In genomic region chr12:83337077-83337775, GRCm38 (mm10) we compare ENCODE assay signal across 13 mouse cellular contexts.
A peak's percentile ranks its signal among the peaks of the same experiment; 100 is the strongest.
DNase-seq lines count a peak whose midpoint lies in the region; ATAC-seq lines count a peak whose summit lies in the region.
"Had no signal": no experiment of that assay in that cellular context is flagged by ENCODE, and none has a peak within 500 bp of the region (broad histone marks: within the 10 kb centered on the region; RNA-seq: fewer than 3 reads in every experiment).

No protein-coding gene starts in this region.

- 12% methylated on average over 13 of the region's 13 CpGs for WGBS in kidney, embryonic 15.5 days
- 12% methylated on average over 13 of the region's 13 CpGs for WGBS in hindbrain, embryonic 14.5 days
- WGBS in neural tube, embryonic 12.5 days: 15% methylated on average over 13 of the region's 13 CpGs

- no peaks in the 10 kb centered on the region for H3K27me3 ChIP-seq in kidney, embryonic 15.5 days
- H3K27me3 ChIP-seq in hindbrain, embryonic 14.5 days (ENCODE audit: control insufficient read depth, insufficient read depth, low read length): no peaks in the 10 kb centered on the region
- no peaks in the 10 kb centered on the region for H3K27me3 ChIP-seq in neural tube, embryonic 12.5 days (replicated peaks)

- peaks cover 21% of the 10 kb centered on the region for H3K4me1 ChIP-seq in kidney, embryonic 15.5 days
- H3K4me1 ChIP-seq in hindbrain, embryonic 14.5 days (replicated peaks; ENCODE audit: control insufficient read depth, insufficient read depth, low read length): peaks cover 37% of the 10 kb centered on the region
- H3K4me1 ChIP-seq in neural tube, embryonic 12.5 days: peaks cover 21% of the 10 kb centered on the region
- H3K4me1 ChIP-seq: embryonic facial prominence, embryonic 12.5 days had no signal

- no peaks in the 10 kb centered on the region for H3K36me3 ChIP-seq in kidney, embryonic 15.5 days
- H3K36me3 ChIP-seq in hindbrain, embryonic 14.5 days (replicated peaks; ENCODE audit: control insufficient read depth, insufficient read depth): no peaks in the 10 kb centered on the region
- no peaks in the 10 kb centered on the region for H3K36me3 ChIP-seq in neural tube, embryonic 12.5 days
- H3K36me3 ChIP-seq: embryonic facial prominence, embryonic 12.5 days had no signal

- peak overlapping the region; percentile 15; the same call in 1 of the 2 replicates for H3K4me2 ChIP-seq in kidney, embryonic 15.5 days
- H3K4me2 ChIP-seq in hindbrain, embryonic 14.5 days (replicated peaks): peak overlapping the region; percentile 13
- peak overlapping the region; percentile 22 for H3K4me2 ChIP-seq in neural tube, embryonic 12.5 days (replicated peaks)
- H3K4me2 ChIP-seq: embryonic facial prominence, embryonic 12.5 days had no signal

- H3K9ac ChIP-seq in kidney, embryonic 15.5 days: no peak overlapping the region
- 0 out of 2 replicates have a peak overlapping the region, but pooled peaks have one; percentile 22 for H3K9ac ChIP-seq in hindbrain, embryonic 14.5 days
- H3K9ac ChIP-seq in neural tube, embryonic 12.5 days: no peak overlapping the region
- H3K9ac ChIP-seq: embryonic facial prominence, embryonic 12.5 days; liver, postnatal 0 days had no signal

- DNase-seq in kidney, adult 11 months: no peak
- peak; percentile 23 for DNase-seq in embryo, embryonic 11 days
- peak; percentile 52 for DNase-seq in hindbrain, embryonic 14.5 days (ENCODE audit: low spot score)
- DNase-seq in lung, adult 18-20 months: no peak
- no peak for DNase-seq in thymus, postnatal 4 days
- no peak for DNase-seq in spleen, postnatal 10 days (ENCODE audit: low spot score in 2 of 2)
- DNase-seq: adrenal gland, postnatal 10 days; gastrocnemius, postnatal 14 days; liver, postnatal 0 days had no signal

- ATAC-seq in kidney, embryonic 15.5 days (replicated peaks; ENCODE audit: low FRiP score): no peak
- ATAC-seq in hindbrain, embryonic 14.5 days (ENCODE audit: low FRiP score): no peak
- peak; percentile 70; the same call in 1 of the 2 replicates for ATAC-seq in neural tube, embryonic 12.5 days (ENCODE audit: low FRiP score, low read depth)
- ATAC-seq: liver, postnatal 0 days had no signal

- no peaks in the 10 kb centered on the region for H3K9me3 ChIP-seq in kidney, embryonic 15.5 days (replicated peaks)
- H3K9me3 ChIP-seq in hindbrain, embryonic 14.5 days (ENCODE audit: control insufficient read depth, low read length): no peaks in the 10 kb centered on the region
- no peaks in the 10 kb centered on the region for H3K9me3 ChIP-seq in neural tube, embryonic 12.5 days
- H3K9me3 ChIP-seq: embryonic facial prominence, embryonic 12.5 days had no signal

- H3K27ac ChIP-seq in kidney, embryonic 15.5 days: peak overlapping the region; percentile 27; the same call in 1 of the 2 replicates
- peak overlapping the region; percentile 78 for H3K27ac ChIP-seq in hindbrain, embryonic 14.5 days
- 0 out of 2 replicates have a peak overlapping the region, but pooled peaks have one; percentile 12 for H3K27ac ChIP-seq in neural tube, embryonic 12.5 days
- H3K27ac ChIP-seq: embryonic facial prominence, embryonic 12.5 days had no signal

- H3K4me3 ChIP-seq in kidney, embryonic 15.5 days (replicated peaks): no peak overlapping the region
- H3K4me3 ChIP-seq in hindbrain, embryonic 14.5 days (replicated peaks; ENCODE audit: low read length): no peak overlapping the region
- no peak overlapping the region for H3K4me3 ChIP-seq in neural tube, embryonic 12.5 days
- H3K4me3 ChIP-seq: embryonic facial prominence, embryonic 12.5 days; myocyte had no signal

Comparison
In these comparisons a context has a peak if more than half of its experiments do, and no peak if none do; other contexts are left out.
1. H3K27ac ChIP-seq: peak in every context shown above with its lines; median percentile 78 in hindbrain, embryonic 14.5 days; 27 in kidney, embryonic 15.5 days; 12 in neural tube, embryonic 12.5 days.
2. DNase-seq: peak in embryo, embryonic 11 days (single experiment) and hindbrain, embryonic 14.5 days (single experiment); none in kidney, adult 11 months (single experiment), lung, adult 18-20 months (0 of 2), thymus, postnatal 4 days (single experiment) and spleen, postnatal 10 days (0 of 2).
3. Peak in every context shown above with its lines, with median percentiles within 50 percentile points of each other: H3K4me2 ChIP-seq.